In the genomic region with DNA sequence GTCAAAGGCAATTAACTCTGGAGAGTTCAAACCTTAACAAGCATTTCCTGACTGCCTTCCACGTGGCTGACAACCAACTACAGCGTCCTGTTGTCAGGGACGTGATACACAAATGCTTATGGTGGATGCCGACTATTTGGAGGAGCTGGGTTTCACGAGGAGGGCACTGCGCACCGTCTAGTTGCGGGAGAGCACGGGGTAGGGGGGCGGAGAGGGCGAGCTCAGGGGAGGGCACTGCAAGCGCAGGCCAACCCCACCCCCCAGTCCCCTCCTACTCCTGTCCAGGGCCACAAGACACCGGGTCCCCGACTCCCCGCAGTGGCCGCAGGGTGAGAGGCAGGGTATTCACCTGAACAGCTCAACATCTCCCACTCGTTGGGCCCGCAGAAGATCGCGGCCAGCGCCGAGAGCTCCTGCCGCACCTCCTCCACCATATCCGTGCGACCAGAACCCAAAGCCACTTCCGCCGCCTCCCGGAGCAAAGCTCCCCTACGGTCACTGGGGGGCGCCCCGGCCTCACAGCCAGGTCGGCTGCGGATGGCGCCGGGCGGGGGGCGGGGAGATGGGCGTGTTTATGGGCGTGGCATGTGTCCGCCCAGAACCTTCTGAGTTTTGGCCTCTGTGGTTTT, we compare ENCODE assay signal across 1 mouse cellular context.
TF ChIP-seq lines count a peak whose summit lies in the region.

Gene Rwdd3, minus strand, starts transcription at position 453 of the 629 bp plus-strand sequence.

TF ChIP-seq in CH12.LX, 34 proteins besides CTCF, POLR2A, EP300 and RAD21 (continued from another document):
- TF ChIP-seq ZKSCAN1 (IDR thresholded peaks at IDR 0.05; ENCODE audit: borderline replicate concordance, low read depth, low read length) (no peak), IRF4 (IDR thresholded peaks at IDR 0.05; ENCODE audit: low read depth, low read length) (peak; percentile 70), RCOR1 (conservative IDR thresholded peaks at IDR 0.05; ENCODE audit: low read depth, low read length) (peak; percentile 76; the same call in 1 of the 2 replicates), ZC3H11A (IDR thresholded peaks at IDR 0.05; ENCODE audit: low read depth, low read length) (peak; percentile 36), MYC (IDR thresholded peaks at IDR 0.05; ENCODE audit: low read depth, low read length) (peak; percentile 49; the same call in 1 of the 2 replicates), MAX (IDR thresholded peaks at IDR 0.05; ENCODE audit: low read length) (peak; percentile 70), JUND (conservative IDR thresholded peaks at IDR 0.05; ENCODE audit: low read depth, low read length) (no peak), E2F4 (IDR thresholded peaks at IDR 0.05; ENCODE audit: insufficient replicate concordance, low read depth, low read length) (0 out of 2 replicates have a peak, but pooled peaks have one; percentile 14), ZMIZ1 (IDR thresholded peaks at IDR 0.05; ENCODE audit: low read depth, low read length) (peak; percentile 31; the same call in 1 of the 2 replicates), USF1 (IDR thresholded peaks at IDR 0.05; ENCODE audit: low read depth, low read length) (no peak), JUN (IDR thresholded peaks at IDR 0.05; ENCODE audit: insufficient read depth, low read depth, low read length) (no peak), NRF1 (IDR thresholded peaks at IDR 0.05; ENCODE audit: low read depth, low read length) (peak; percentile 46), CHD2 (IDR thresholded peaks at IDR 0.05; ENCODE audit: low read length) (peak; percentile 82), MXI1 (IDR thresholded peaks at IDR 0.05; ENCODE audit: low read depth, low read length) (peak; percentile 93), PAX5 (IDR thresholded peaks at IDR 0.05; ENCODE audit: low read length) (no peak)
